Mouse (Mus musculus) layer of hippocampus, adult 2 months (tissue): Measurements from ENCODE around the gene Rce1. TPM values are rescaled to one million over a fixed set of nuclear protein-coding genes. Genes with fewer than 3 reads are reported as not detected.
A peak's percentile ranks its signal among the peaks of the same experiment; 100 is the strongest.

Experiments
- DNase-seq, 2 experiments: peaks; one replicate each; pipeline ENCODE4 v3.0.0; 2022; ENCODE audit warnings: low spot score in 2 of 2
- H3K27ac ChIP-seq: fragments of 200-600 bp; 2 replicates; pipeline ENCODE4 v1.8.1; 2022
- H3K4me3 ChIP-seq: fragments of 200-600 bp; 2 replicates; pipeline ENCODE4 v1.8.1; 2022; ENCODE audit warnings: mild to moderate bottlenecking
- CTCF ChIP-seq: fragments of 200-600 bp; conservative IDR thresholded peaks from 2 replicates; pipeline ENCODE4 v1.8.1; 2022; ENCODE audit warnings: antibody characterized with exemption, mild to moderate bottlenecking, moderate library complexity
- microRNA-seq, 2 experiments: library from miRNA; unstranded; fragments of <30 nt; microRNA quantifications; one replicate each; pipeline ENCODE4 v1.2.0; 2021
- total RNA-seq, 2 experiments: library from RNA; stranded (reverse); gene quantifications; 2 replicates each; pipeline ENCODE4 v1.2.3; 2021

Gene Rce1
- total RNA-seq, 2 experiments from 2014 or later: 19.1 to 22.8 TPM

DNA sequence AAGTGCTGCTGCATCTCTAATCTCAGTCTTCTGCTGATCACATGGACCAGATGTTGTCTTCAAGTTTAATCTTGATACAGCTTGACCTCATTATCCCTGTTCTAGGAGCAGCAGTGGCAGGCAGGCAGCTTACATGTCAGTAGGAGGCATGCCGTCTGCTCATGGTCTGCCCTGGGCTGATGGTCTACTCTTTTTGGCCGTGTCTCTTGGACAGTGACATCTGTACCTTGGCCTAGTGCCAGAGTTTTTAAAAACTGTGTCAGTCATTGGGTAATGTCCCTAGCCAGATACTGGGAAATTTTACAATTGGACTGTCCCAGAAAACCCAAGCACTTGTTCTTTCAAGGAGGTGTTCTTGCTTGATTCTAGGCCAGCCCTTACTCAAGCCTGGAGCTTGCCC, 46.6 kb downstream of the Rce1 start:
- Histone ChIP-seq H3K27ac (no peak overlapping the region), H3K4me3 (no peak overlapping the region)
- TF ChIP-seq CTCF: no peak
- DNase-seq: no peak

DNA sequence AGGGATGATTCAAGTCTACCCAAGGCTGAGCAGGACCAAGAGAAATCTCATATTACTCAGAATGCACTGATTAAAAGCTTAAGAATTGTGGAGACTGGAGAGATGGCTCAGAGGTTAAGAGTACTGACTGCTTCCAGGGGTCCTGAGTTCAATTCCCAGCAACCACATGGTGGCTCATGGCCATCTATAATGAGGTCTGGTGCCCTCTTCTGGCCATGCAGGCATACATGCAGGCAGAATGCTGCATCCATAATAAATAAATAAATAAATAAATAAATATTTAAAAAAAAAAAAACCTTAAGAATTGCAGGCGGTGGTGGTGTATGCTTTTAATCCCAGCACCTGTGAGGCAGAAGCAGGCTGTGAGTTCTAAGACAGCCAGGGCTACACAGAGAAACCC, 52.2 kb downstream of the Rce1 start:
- Histone ChIP-seq H3K27ac (no peak overlapping the region), H3K4me3 (no peak overlapping the region)
- peak; percentile 62 for TF ChIP-seq CTCF
- no peak for DNase-seq

Small RNA genes lying within 50 kb of the gene (microRNA-seq; reads per million reads assigned to microRNA genes)
- 1.3 to 4.1 reads per million in 2 experiments for gene Mir6986

Other genes starting within 250 kb of the Rce1 start
- gene Kdm2a, start 227.4 kb downstream of the Rce1 start, total RNA-seq: 10 to 100 TPM; 77.5 to 87.8 TPM
- gene Rhod, start 186.2 kb downstream of the Rce1 start, total RNA-seq: 1 to 10 TPM in 1 of 2 experiments, under 1 TPM in 1; 0.82 to 1.0 TPM
- gene Syt12, start 148.2 kb downstream of the Rce1 start, total RNA-seq: 10 to 100 TPM; 28.9 to 31.6 TPM
- not detected for gene 2010003K11Rik, start 127.1 kb downstream of the Rce1 start, total RNA-seq
- gene Pcx, start 115.2 kb downstream of the Rce1 start, total RNA-seq: 10 to 100 TPM; 64.1 to 76.0 TPM
- gene Lrfn4, start 10.0 kb downstream of the Rce1 start, total RNA-seq: 10 to 100 TPM; 32.8 to 34.6 TPM
- 1 to 10 TPM; 1.2 to 2.5 TPM for gene Gm960, start 73.0 kb upstream of the Rce1 start, total RNA-seq
- gene Sptbn2, start 85.5 kb upstream of the Rce1 start, total RNA-seq: 100 to 1,000 TPM; 588 to 591 TPM
- 10 to 100 TPM; 16.8 to 17.9 TPM for gene Rbm4b, start 130.9 kb upstream of the Rce1 start, total RNA-seq
- gene Rbm4, start 168.3 kb upstream of the Rce1 start, total RNA-seq: 10 to 100 TPM; 76.1 to 95.4 TPM
- gene Gm21992, start 186.0 kb upstream of the Rce1 start, total RNA-seq: 10 to 100 TPM; 26.6 to 27.2 TPM
- gene Rbm14, start 186.0 kb upstream of the Rce1 start, total RNA-seq: 10 to 100 TPM; 59.5 to 65.9 TPM
- 10 to 100 TPM; 33.9 to 38.8 TPM for gene Ccs, start 213.7 kb upstream of the Rce1 start, total RNA-seq
- gene Ccdc87, start 213.7 kb upstream of the Rce1 start, total RNA-seq: 1 to 10 TPM; 1.7 to 2.2 TPM
- gene Ctsf, start 229.5 kb upstream of the Rce1 start, total RNA-seq: 100 to 1,000 TPM; 108 to 114 TPM